Mouse (Mus musculus) embryonic fibroblast, embryonic 13.5 days (primary cell): ENCODE measurements around the gene Vtcn1.

Experiments
- CTCF ChIP-seq: IDR thresholded peaks from 2 replicates; pipeline ENCODE4 v1.5.1; 2011; ENCODE audit warnings: mild to moderate bottlenecking, control low read depth, low read length, moderate library complexity, borderline replicate concordance; ENCODE audit not compliant: insufficient read depth
- POLR2A ChIP-seq: IDR thresholded peaks from 2 replicates; pipeline ENCODE4 v1.6.1; 2011; ENCODE audit warnings: low read depth, mild to moderate bottlenecking, control low read depth, low read length, moderate library complexity

DNA sequence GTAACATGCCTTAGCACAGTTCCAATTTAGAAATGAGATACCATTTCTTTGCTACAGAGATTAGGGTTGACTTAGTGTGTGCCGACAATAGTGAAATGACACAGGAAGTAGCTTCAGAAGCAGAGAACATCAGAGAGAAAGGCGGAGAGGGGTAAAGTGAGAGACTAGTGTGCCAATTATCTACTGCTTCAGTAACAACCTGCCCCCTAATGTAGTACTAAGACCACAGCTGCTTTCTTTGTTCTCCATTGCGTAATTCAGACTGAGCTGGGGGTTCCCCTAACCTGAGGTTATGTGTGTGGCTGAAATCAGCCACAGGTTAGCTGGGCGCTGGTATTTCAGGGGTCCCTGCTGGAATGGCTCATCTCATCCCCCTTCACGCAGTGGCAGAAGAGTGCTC is 5.7 kb upstream of the Vtcn1 start:
- TF ChIP-seq CTCF = no peak
- no peak for TF ChIP-seq POLR2A
